ENCODE assay signal across 8 mouse cellular contexts in the genomic region with DNA sequence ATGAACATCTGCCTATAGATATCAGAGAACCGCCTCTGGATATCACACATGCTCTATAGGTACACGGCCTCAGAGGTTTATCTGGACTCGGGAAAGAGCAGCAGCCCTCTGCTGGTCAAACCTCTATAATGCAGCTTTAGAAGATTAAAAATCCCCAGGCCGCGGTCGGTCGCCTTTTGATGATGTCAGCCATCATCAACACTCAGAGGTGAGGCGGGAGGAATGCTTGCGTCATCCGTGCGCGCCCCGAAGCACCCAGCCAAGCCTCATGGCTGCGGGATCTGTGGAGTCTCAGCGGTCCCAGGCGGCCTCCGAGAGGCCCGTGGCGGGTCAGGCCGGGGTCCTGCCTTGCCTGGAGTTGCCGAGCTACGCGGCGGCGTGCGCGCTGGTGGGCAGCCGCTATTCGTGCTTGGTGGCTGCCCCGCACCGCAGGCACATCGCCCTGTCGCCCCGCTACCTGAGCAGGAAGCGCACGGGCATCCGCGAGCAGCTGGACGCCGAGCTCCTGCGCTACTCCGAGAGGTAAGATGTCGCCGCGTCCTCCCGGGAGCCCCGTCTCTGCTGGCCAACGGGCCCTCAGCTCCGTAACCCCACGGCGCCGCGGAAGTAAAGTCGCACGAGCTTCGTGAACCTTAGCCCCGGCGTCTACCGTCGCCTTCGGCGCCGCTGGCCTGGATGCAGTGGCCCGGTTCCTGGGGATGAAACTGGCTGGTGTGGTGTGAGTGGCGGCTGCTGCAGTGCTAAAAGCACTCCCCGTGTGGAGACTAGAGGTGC. TPM values are rescaled to one million over a fixed set of nuclear protein-coding genes. Genes with fewer than 3 reads are reported as not detected.
DNase-seq lines count a peak whose midpoint lies in the region; ATAC-seq lines count a peak whose summit lies in the region.

A gene (plus strand): TSS at position 249 of the 774 bp plus-strand sequence.

- H3K27ac ChIP-seq in brown adipose tissue, adult 24 weeks (replicated peaks; ENCODE audit: low read depth, low read length) = peak within 1 kb of the TSS; percentile 31; the same call in 1 of the 2 replicates
- peak within 1 kb of the TSS; percentile 64 for H3K27ac ChIP-seq in heart, embryonic 13.5 days (replicated peaks)
- H3K27ac ChIP-seq in liver, embryonic 12.5 days = peak within 1 kb of the TSS; percentile 75
- peak within 1 kb of the TSS; percentile 74 for H3K27ac ChIP-seq in stomach, embryonic 15.5 days

- peak; percentile 93 for ATAC-seq in heart, embryonic 13.5 days (ENCODE audit: extremely low read depth, insufficient number of reproducible peaks, low FRiP score, low TSS enrichment)
- peak; percentile 94 for ATAC-seq in liver, embryonic 12.5 days
- ATAC-seq in stomach, embryonic 15.5 days (ENCODE audit: insufficient read depth, low FRiP score, low read depth) = peak; percentile 95

- peak within 1 kb of the TSS; percentile 88 for H3K9ac ChIP-seq in heart, embryonic 13.5 days
- peak within 1 kb of the TSS; percentile 92 for H3K9ac ChIP-seq in liver, embryonic 12.5 days
- peak within 1 kb of the TSS; percentile 91 for H3K9ac ChIP-seq in stomach, embryonic 15.5 days

- under 1% methylated on average over 66 of the region's 66 CpGs for WGBS in heart, embryonic 13.5 days
- WGBS in liver, embryonic 12.5 days (ENCODE audit: insufficient replicate concordance) = under 1% methylated on average over 66 of the region's 66 CpGs
- WGBS in stomach, embryonic 15.5 days = under 1% methylated on average over 66 of the region's 66 CpGs

- H3K4me3 ChIP-seq in brown adipose tissue, adult 24 weeks (ENCODE audit: insufficient read depth, low read depth, low read length) = peak within 1 kb of the TSS; percentile 99
- peak within 1 kb of the TSS; percentile 69 for H3K4me3 ChIP-seq in heart, embryonic 13.5 days
- H3K4me3 ChIP-seq in liver, embryonic 12.5 days = peak within 1 kb of the TSS; percentile 89
- H3K4me3 ChIP-seq in stomach, embryonic 15.5 days (replicated peaks) = peak within 1 kb of the TSS; percentile 100

- peaks cover 16% of the 10 kb centered on the region for H3K27me3 ChIP-seq in heart, embryonic 13.5 days (replicated peaks)
- no peaks in the 10 kb centered on the region for H3K27me3 ChIP-seq in liver, embryonic 12.5 days (replicated peaks)
- H3K27me3 ChIP-seq in stomach, embryonic 15.5 days (replicated peaks) = no peaks in the 10 kb centered on the region

- H3K4me1 ChIP-seq in brown adipose tissue, adult 24 weeks (ENCODE audit: control insufficient read depth, insufficient read depth, insufficient read length, low read length) = no peaks in the 10 kb centered on the region
- H3K4me1 ChIP-seq in heart, embryonic 13.5 days = peaks cover 6% of the 10 kb centered on the region
- peaks cover 19% of the 10 kb centered on the region for H3K4me1 ChIP-seq in liver, embryonic 12.5 days
- peaks cover 4% of the 10 kb centered on the region; the same call in 1 of the 2 replicates for H3K4me1 ChIP-seq in stomach, embryonic 15.5 days

- peak within 1 kb of the TSS; percentile 79 for H3K4me2 ChIP-seq in heart, embryonic 13.5 days
- peak within 1 kb of the TSS; percentile 83 for H3K4me2 ChIP-seq in liver, embryonic 12.5 days
- peak within 1 kb of the TSS; percentile 69 for H3K4me2 ChIP-seq in stomach, embryonic 15.5 days

- DNase-seq in CD4-positive, CD25-positive, alpha-beta regulatory T cell, adult 2 months (ENCODE audit: low read depth, low spot score) = peak; percentile 99
- peak; percentile 49 for DNase-seq in fat pad, adult 2 months (ENCODE audit: extremely low read depth, low read depth, low spot score)
- DNase-seq in kidney, postnatal 10 days = peak; percentile 99
- DNase-seq in natural killer cell, adult 2 months (ENCODE audit: low spot score in 2 of 2) = peak; percentile 95 to 97

- H3K9me3 ChIP-seq in heart, embryonic 13.5 days = no peaks in the 10 kb centered on the region
- H3K9me3 ChIP-seq in liver, embryonic 12.5 days (replicated peaks) = no peaks in the 10 kb centered on the region
- H3K9me3 ChIP-seq in stomach, embryonic 15.5 days = no peaks in the 10 kb centered on the region

- peaks cover 7% of the 10 kb centered on the region for H3K36me3 ChIP-seq in heart, embryonic 13.5 days
- H3K36me3 ChIP-seq in liver, embryonic 12.5 days = peaks cover 9% of the 10 kb centered on the region
- no peaks in the 10 kb centered on the region for H3K36me3 ChIP-seq in stomach, embryonic 15.5 days

RNA-seq across cellular contexts. Expression of the gene that starts here (rescaled TPM):
- 4.2 and 7.3 TPM in 2 replicates for polyA plus RNA-seq in brown adipose tissue, adult 24 weeks (2012; ENCODE audit: insufficient read depth, insufficient read length, missing spikeins)
- 29.4 and 35.5 TPM in 2 replicates for polyA plus RNA-seq in heart, embryonic 13.5 days (2015; fragmentation: Nextera tagmentation; extraction: Ambion mirVana)
- polyA plus RNA-seq in liver, embryonic 12.5 days (2016; fragmentation: Nextera tagmentation; extraction: Ambion mirVana) = 44.6 and 46.4 TPM in 2 replicates
- polyA plus RNA-seq in stomach, embryonic 15.5 days (2015; fragmentation: Nextera tagmentation; extraction: Ambion mirVana) = 49.0 and 57.0 TPM in 2 replicates

Comparison
In these comparisons a context has a peak if more than half of its experiments do, and no peak if none do; other contexts are left out.
1. Peak in every context shown above with its lines: DNase-seq, ATAC-seq, H3K4me3 ChIP-seq and H3K27ac ChIP-seq.
2. DNase-seq: peak in every context shown above with its lines; median percentile 99 in CD4-positive, CD25-positive, alpha-beta regulatory T cell, adult 2 months; 99 in kidney, postnatal 10 days; 96 in natural killer cell, adult 2 months; 49 in fat pad, adult 2 months.